Mouse (Mus musculus): Measurements from ENCODE around the gene Polr2c. TPM values are rescaled to one million over a fixed set of nuclear protein-coding genes. Genes with fewer than 3 reads are reported as not detected.

Gene Polr2c
- polyA plus RNA-seq, 1 experiment from 2014 or later = 134 TPM

DNA sequence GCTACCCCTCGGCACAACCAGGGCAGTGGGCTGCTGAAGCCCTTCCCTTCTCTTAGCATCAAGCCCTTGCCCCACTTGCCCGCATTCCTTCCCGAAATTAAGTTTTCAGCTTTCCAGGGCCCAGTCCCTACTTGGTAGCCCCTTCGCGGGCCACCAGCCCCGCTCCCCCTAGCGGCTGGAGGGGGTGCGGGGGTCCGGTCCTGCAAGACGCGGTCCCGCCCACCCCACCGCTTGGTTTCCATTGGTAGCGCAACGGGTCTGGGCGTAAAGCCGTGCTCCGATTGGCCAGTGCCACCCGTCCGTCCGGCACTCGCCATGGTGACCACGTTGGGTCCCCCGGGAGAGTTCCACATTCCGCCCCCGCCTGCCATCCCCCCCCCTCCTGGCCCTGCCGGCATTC lies 60.1 kb downstream of the Polr2c start:
- H3K27me3 ChIP-seq (replicated peaks) = no peaks in the 10 kb centered on the region
- H3K4me3 ChIP-seq (replicated peaks) = peak overlapping the region; percentile 82
- H3K9me3 ChIP-seq = no peaks in the 10 kb centered on the region
- no peaks in the 10 kb centered on the region for H3K36me3 ChIP-seq
- peak overlapping the region; percentile 66 for H3K9ac ChIP-seq
- H3K4me1 ChIP-seq = peaks cover 40% of the 10 kb centered on the region
- H3K27ac ChIP-seq = peak overlapping the region; percentile 85
- 0% methylated on average over 27 of the region's 27 CpGs for WGBS
- peak; percentile 93 for ATAC-seq (ENCODE audit: insufficient read depth, low FRiP score, low read depth)
- peak overlapping the region; percentile 81 for H3K4me2 ChIP-seq

DNA sequence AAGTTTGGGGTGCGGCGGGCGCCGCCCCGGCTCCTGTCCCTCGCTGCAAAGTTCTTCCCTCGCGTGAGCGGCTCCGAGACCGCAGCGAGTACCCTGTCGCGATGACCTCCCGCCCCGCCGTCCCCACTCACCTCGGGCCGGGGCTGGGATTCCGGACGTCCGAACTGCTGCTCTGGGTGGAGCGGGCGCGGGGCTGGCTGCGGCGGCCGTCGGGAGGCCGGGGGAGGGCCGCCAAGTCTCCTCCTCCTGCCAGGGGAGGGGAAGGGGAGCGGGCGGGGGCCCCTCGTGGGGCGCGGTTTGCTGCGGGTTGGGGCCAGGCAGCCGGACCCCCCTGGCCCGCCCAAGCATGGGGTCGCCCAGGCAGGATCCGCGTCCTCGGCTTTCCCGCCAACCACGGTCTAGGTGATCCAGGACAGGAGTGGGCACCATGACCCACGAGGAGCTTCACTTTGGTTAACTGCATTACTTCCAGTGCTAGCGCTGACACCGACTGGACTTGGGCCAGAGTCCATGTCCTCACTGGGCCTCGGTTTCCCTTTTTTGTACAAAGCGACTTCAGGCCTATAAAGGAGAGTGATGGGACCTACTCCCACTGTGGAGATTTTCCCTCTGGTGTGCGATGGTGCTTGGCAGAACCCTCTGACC lies 60.7 kb downstream of the Polr2c start, which contains the start of gene Ccdc102a:
Gene Ccdc102a, minus strand, starts transcription at position 248 of the 645 bp plus-strand sequence.
- Histone ChIP-seq H3K9ac (peak within 1 kb of the TSS; percentile 66), H3K27ac (peak within 1 kb of the TSS; percentile 85), H3K4me2 (peak within 1 kb of the TSS; percentile 81), H3K4me3 (replicated peaks) (peak within 1 kb of the TSS; percentile 82), H3K27me3 (replicated peaks) (no peaks in the 10 kb centered on the region), H3K9me3 (no peaks in the 10 kb centered on the region), H3K36me3 (no peaks in the 10 kb centered on the region), H3K4me1 (peaks cover 46% of the 10 kb centered on the region)
- 3% methylated on average over 38 of the region's 51 CpGs for WGBS
- peak; percentile 67 for ATAC-seq (ENCODE audit: insufficient read depth, low FRiP score, low read depth)

DNA sequence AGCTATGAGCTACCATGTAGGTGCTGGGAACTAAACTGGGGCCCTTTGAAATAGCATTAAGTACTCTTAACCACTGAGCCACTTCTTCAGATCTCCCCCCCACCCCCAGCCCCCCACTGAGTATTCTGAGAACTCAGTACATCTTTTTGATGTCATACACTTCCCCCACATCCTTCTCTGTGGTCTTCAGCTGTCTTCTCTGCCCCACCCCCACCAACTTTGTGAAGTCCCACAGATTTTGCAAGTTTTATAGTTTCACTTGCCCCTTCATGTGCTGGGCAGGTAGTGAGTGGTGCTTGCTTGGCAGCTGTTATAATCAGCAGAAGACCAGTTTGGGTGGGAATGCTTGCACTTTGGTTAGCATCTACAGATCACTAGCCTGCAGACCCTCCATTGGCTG lies 62.0 kb downstream of the Polr2c start:
- no peaks in the 10 kb centered on the region for H3K9me3 ChIP-seq
- H3K27ac ChIP-seq = no peak overlapping the region
- H3K4me1 ChIP-seq = peaks cover 38% of the 10 kb centered on the region
- ATAC-seq (ENCODE audit: insufficient read depth, low FRiP score, low read depth) = no peak
- no peak overlapping the region for H3K9ac ChIP-seq
- H3K4me3 ChIP-seq (replicated peaks) = no peak overlapping the region
- H3K4me2 ChIP-seq = no peak overlapping the region
- H3K27me3 ChIP-seq (replicated peaks) = no peaks in the 10 kb centered on the region
- no peaks in the 10 kb centered on the region for H3K36me3 ChIP-seq

DNA sequence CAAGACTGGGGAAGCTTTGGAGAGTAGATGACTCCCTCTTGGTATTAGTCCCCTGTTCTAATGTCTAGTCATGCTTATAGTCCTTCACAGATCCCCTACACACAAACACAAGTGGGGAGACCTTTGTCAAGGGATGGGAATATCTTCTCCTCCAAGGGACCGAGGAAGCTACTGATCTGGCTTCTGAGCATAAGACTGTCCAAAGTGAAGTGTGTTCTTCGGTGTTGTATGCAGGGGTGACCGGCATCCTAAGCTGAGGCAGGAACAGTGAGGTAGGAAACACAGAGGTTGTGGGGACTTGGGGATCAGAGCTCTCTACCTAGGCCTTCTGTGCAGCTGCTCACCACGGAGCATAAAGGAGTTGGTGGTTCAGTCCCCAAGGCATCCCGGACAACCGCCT lies 64.9 kb downstream of the Polr2c start:
- Histone ChIP-seq H3K36me3 (no peaks in the 10 kb centered on the region), H3K4me3 (replicated peaks) (no peak overlapping the region), H3K4me2 (no peak overlapping the region), H3K27me3 (replicated peaks) (no peaks in the 10 kb centered on the region), H3K9ac (no peak overlapping the region), H3K4me1 (peaks cover 14% of the 10 kb centered on the region), H3K27ac (0 out of 2 replicates have a peak overlapping the region, but pooled peaks have one; percentile 31), H3K9me3 (no peaks in the 10 kb centered on the region)
- 54% methylated on average over 6 of the region's 6 CpGs for WGBS
- no peak for ATAC-seq (ENCODE audit: insufficient read depth, low FRiP score, low read depth)

DNA sequence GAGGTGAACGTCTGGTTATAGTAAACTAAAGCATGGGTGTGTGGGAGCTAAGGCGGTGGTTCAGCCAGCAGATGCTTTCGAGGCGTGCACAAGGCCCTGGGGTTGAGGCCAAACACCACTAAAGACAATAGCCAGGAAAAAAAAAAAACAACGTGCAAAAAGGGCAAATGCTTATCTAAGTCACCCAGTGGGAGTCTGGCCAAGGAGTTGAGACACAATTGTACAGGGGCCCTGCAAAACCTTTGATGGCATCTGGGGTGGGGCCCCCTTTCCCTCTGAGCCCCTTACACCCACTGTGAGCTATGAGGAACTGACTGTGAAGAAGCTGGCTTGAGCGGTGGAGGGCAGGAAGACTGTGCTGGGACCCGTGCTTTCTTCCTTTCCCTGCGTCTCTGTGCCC lies 65.4 kb downstream of the Polr2c start:
- WGBS = 28% methylated on average over 8 of the region's 8 CpGs

More for the DNA sequence above, 65.4 kb downstream of the Polr2c start:
- no peak overlapping the region for H3K4me3 ChIP-seq (replicated peaks)
- no peaks in the 10 kb centered on the region for H3K9me3 ChIP-seq
- no peaks in the 10 kb centered on the region for H3K36me3 ChIP-seq
- H3K4me1 ChIP-seq = peaks cover 14% of the 10 kb centered on the region
- peak overlapping the region; percentile 8; the same call in 1 of the 2 replicates for H3K4me2 ChIP-seq
- ATAC-seq (ENCODE audit: insufficient read depth, low FRiP score, low read depth) = no peak
- H3K27me3 ChIP-seq (replicated peaks) = no peaks in the 10 kb centered on the region
- H3K27ac ChIP-seq = peak overlapping the region; percentile 31; the same call in 1 of the 2 replicates
- H3K9ac ChIP-seq = no peak overlapping the region

Other genes with a start within 250 kb of the Polr2c start
- 129 and 137 TPM in 2 replicates for gene Arl2bp, start 190.8 kb upstream of the Polr2c start, polyA plus RNA-seq (2015; fragmentation: Nextera tagmentation; extraction: Ambion mirVana)
- gene Pllp, start 161.2 kb upstream of the Polr2c start, polyA plus RNA-seq (2015; fragmentation: Nextera tagmentation; extraction: Ambion mirVana) = 71.7 and 79.4 TPM in 2 replicates
- gene Ccl22, start 111.9 kb upstream of the Polr2c start, polyA plus RNA-seq (2015; fragmentation: Nextera tagmentation; extraction: Ambion mirVana) = not detected in 2 replicates
- 10.1 and 14.3 TPM in 2 replicates for gene Cx3cl1, start 85.4 kb upstream of the Polr2c start, polyA plus RNA-seq (2015; fragmentation: Nextera tagmentation; extraction: Ambion mirVana)
- gene Ccl17, start 47.0 kb upstream of the Polr2c start, polyA plus RNA-seq (2015; fragmentation: Nextera tagmentation; extraction: Ambion mirVana) = 0.39 TPM in 1 of 2 replicates, not detected in the other
- 75.8 and 84.2 TPM in 2 replicates for gene Coq9, start 19.1 kb upstream of the Polr2c start, polyA plus RNA-seq (2015; fragmentation: Nextera tagmentation; extraction: Ambion mirVana)
- gene Ciapin1, start 19.1 kb upstream of the Polr2c start, polyA plus RNA-seq (2015; fragmentation: Nextera tagmentation; extraction: Ambion mirVana) = 89.4 and 91.5 TPM in 2 replicates
- gene Dok4, start 18.9 kb downstream of the Polr2c start, polyA plus RNA-seq (2015; fragmentation: Nextera tagmentation; extraction: Ambion mirVana) = 26.9 and 29.8 TPM in 2 replicates
- gene Ccdc102a, start 60.6 kb downstream of the Polr2c start, polyA plus RNA-seq (2015; fragmentation: Nextera tagmentation; extraction: Ambion mirVana) = 25.8 and 26.5 TPM in 2 replicates
- gene Adgrg5, start 66.2 kb downstream of the Polr2c start, polyA plus RNA-seq (2015; fragmentation: Nextera tagmentation; extraction: Ambion mirVana) = 0.59 and 0.65 TPM in 2 replicates
- gene Adgrg1, start 117.3 kb downstream of the Polr2c start, polyA plus RNA-seq (2015; fragmentation: Nextera tagmentation; extraction: Ambion mirVana) = 42.7 and 47.9 TPM in 2 replicates
- 3.1 and 3.6 TPM in 2 replicates for gene Adgrg3, start 160.2 kb downstream of the Polr2c start, polyA plus RNA-seq (2015; fragmentation: Nextera tagmentation; extraction: Ambion mirVana)
- 0.08 TPM in 1 of 2 replicates, not detected in the other for gene Drc7, start 197.7 kb downstream of the Polr2c start, polyA plus RNA-seq (2015; fragmentation: Nextera tagmentation; extraction: Ambion mirVana)
- gene Katnb1, start 223.7 kb downstream of the Polr2c start, polyA plus RNA-seq (2015; fragmentation: Nextera tagmentation; extraction: Ambion mirVana) = 15.1 and 19.7 TPM in 2 replicates